Mouse (Mus musculus): ENCODE results near the gene Kctd14. TPM values are rescaled to one million over a fixed set of nuclear protein-coding genes. Genes with fewer than 3 reads are reported as not detected.

Gene Kctd14
- polyA plus RNA-seq, 1 experiment from 2014 or later, result 3.0 TPM

GRCm38 (mm10) chr7:97452196-97452595, 1.1 kb downstream of the Kctd14 start:
- H3K27ac ChIP-seq (replicated peaks; ENCODE audit: low read depth, low read length), result no peak overlapping the region; the same call in 1 of the 2 replicates
- H3K4me3 ChIP-seq (ENCODE audit: low read depth, low read length), result no peak overlapping the region
- ATAC-seq (ENCODE audit: low read depth), result peak; percentile 41; the same call in 1 of the 2 replicates
- no peak overlapping the region for H3K9ac ChIP-seq (ENCODE audit: low read depth, low read length)
- peaks cover 10% of the 10 kb centered on the region; the same call in 1 of the 2 replicates for H3K4me1 ChIP-seq (ENCODE audit: control insufficient read depth, insufficient read depth, low read length)
- peaks cover 6% of the 10 kb centered on the region; the same call in 1 of the 2 replicates for H3K9me3 ChIP-seq (ENCODE audit: control insufficient read depth, low read length)
- DNase-seq (ENCODE audit: low spot score), result peak; percentile 27
- H3K4me2 ChIP-seq (ENCODE audit: low read depth, low read length), result no peak overlapping the region
- no peaks in the 10 kb centered on the region for H3K36me3 ChIP-seq (ENCODE audit: control insufficient read depth, insufficient read depth, low read length)
- no peaks in the 10 kb centered on the region for H3K27me3 ChIP-seq (replicated peaks; ENCODE audit: control insufficient read depth, insufficient read depth, low read length)
- 68% methylated on average over 6 of the region's 6 CpGs for WGBS

GRCm38 (mm10) chr7:97453141-97453921, 2.2 kb downstream of the Kctd14 start:
- peak overlapping the region; percentile 17; the same call in 1 of the 2 replicates for H3K27ac ChIP-seq (replicated peaks; ENCODE audit: low read depth, low read length)

GRCm38 (mm10) chr7:97454795-97455194, 3.7 kb downstream of the Kctd14 start:
- WGBS, result 93% methylated on average over 10 of the region's 10 CpGs
- DNase-seq (ENCODE audit: low spot score), result no peak

More at GRCm38 (mm10) chr7:97453141-97453921, 2.2 kb downstream of the Kctd14 start:
- H3K4me1 ChIP-seq (ENCODE audit: control insufficient read depth, insufficient read depth, low read length), result peaks cover 9% of the 10 kb centered on the region; the same call in 1 of the 2 replicates
- ATAC-seq (ENCODE audit: low read depth) (peak; percentile 71), DNase-seq (ENCODE audit: low spot score) (peak; percentile 51)
- peak overlapping the region; percentile 66 for H3K9ac ChIP-seq (ENCODE audit: low read depth, low read length)
- H3K4me2 ChIP-seq (ENCODE audit: low read depth, low read length), result peak overlapping the region; percentile 90
- H3K9me3 ChIP-seq (ENCODE audit: control insufficient read depth, low read length), result peaks cover 6% of the 10 kb centered on the region; the same call in 1 of the 2 replicates
- 8% methylated on average over 25 of the region's 27 CpGs for WGBS
- no peaks in the 10 kb centered on the region for H3K36me3 ChIP-seq (ENCODE audit: control insufficient read depth, insufficient read depth, low read length)
- H3K27me3 ChIP-seq (replicated peaks; ENCODE audit: control insufficient read depth, insufficient read depth, low read length), result no peaks in the 10 kb centered on the region
- H3K4me3 ChIP-seq (ENCODE audit: low read depth, low read length), result peak overlapping the region; percentile 46

GRCm38 (mm10) chr7:97455577-97455976, 4.5 kb downstream of the Kctd14 start:
- H3K9me3 ChIP-seq (ENCODE audit: control insufficient read depth, low read length), result 0 out of 2 replicates have a peak, but pooled peaks cover 5% of the 10 kb centered on the region
- no peak overlapping the region for H3K4me3 ChIP-seq (ENCODE audit: low read depth, low read length)
- no peak overlapping the region for H3K9ac ChIP-seq (ENCODE audit: low read depth, low read length)
- no peak for ATAC-seq (ENCODE audit: low read depth)
- no peaks in the 10 kb centered on the region for H3K36me3 ChIP-seq (ENCODE audit: control insufficient read depth, insufficient read depth, low read length)
- no peaks in the 10 kb centered on the region for H3K27me3 ChIP-seq (replicated peaks; ENCODE audit: control insufficient read depth, insufficient read depth, low read length)
- H3K27ac ChIP-seq (replicated peaks; ENCODE audit: low read depth, low read length), result no peak overlapping the region
- no peak for DNase-seq (ENCODE audit: low spot score)
- H3K4me1 ChIP-seq (ENCODE audit: control insufficient read depth, insufficient read depth, low read length), result peaks cover 9% of the 10 kb centered on the region; the same call in 1 of the 2 replicates
- WGBS, result 63% methylated on average over 3 of the region's 3 CpGs
- H3K4me2 ChIP-seq (ENCODE audit: low read depth, low read length), result no peak overlapping the region

More at GRCm38 (mm10) chr7:97454795-97455194, 3.7 kb downstream of the Kctd14 start:
- Histone ChIP-seq H3K36me3 (ENCODE audit: control insufficient read depth, insufficient read depth, low read length) (no peaks in the 10 kb centered on the region), H3K9ac (ENCODE audit: low read depth, low read length) (no peak overlapping the region), H3K4me1 (ENCODE audit: control insufficient read depth, insufficient read depth, low read length) (peaks cover 9% of the 10 kb centered on the region; the same call in 1 of the 2 replicates), H3K27me3 (replicated peaks; ENCODE audit: control insufficient read depth, insufficient read depth, low read length) (no peaks in the 10 kb centered on the region), H3K27ac (replicated peaks; ENCODE audit: low read depth, low read length) (no peak overlapping the region), H3K4me3 (ENCODE audit: low read depth, low read length) (no peak overlapping the region), H3K4me2 (ENCODE audit: low read depth, low read length) (no peak overlapping the region), H3K9me3 (ENCODE audit: control insufficient read depth, low read length) (0 out of 2 replicates have a peak, but pooled peaks cover under 1% of the 10 kb centered on the region)
- no peak for ATAC-seq (ENCODE audit: low read depth)

- H3K4me2 ChIP-seq (ENCODE audit: low read depth, low read length), result no peak overlapping the region
- no peaks in the 10 kb centered on the region for H3K36me3 ChIP-seq (ENCODE audit: control insufficient read depth, insufficient read depth, low read length)
- H3K27me3 ChIP-seq (replicated peaks; ENCODE audit: control insufficient read depth, insufficient read depth, low read length), result no peaks in the 10 kb centered on the region
- no peak overlapping the region for H3K4me3 ChIP-seq (ENCODE audit: low read depth, low read length)
- H3K9ac ChIP-seq (ENCODE audit: low read depth, low read length), result no peak overlapping the region
- no peak overlapping the region for H3K27ac ChIP-seq (replicated peaks; ENCODE audit: low read depth, low read length)
- 80% methylated on average over 5 of the region's 5 CpGs for WGBS
- 0 out of 2 replicates have a peak, but pooled peaks cover 1% of the 10 kb centered on the region for H3K9me3 ChIP-seq (ENCODE audit: control insufficient read depth, low read length)
- DNase-seq (ENCODE audit: low spot score) (no peak), ATAC-seq (ENCODE audit: low read depth) (no peak)
- no peaks in the 10 kb centered on the region for H3K4me1 ChIP-seq (ENCODE audit: control insufficient read depth, insufficient read depth, low read length)
Measured at GRCm38 (mm10) chr7:97473001-97473400, 21.9 kb downstream of the Kctd14 start.

GRCm38 (mm10) chr7:97479349-97479748, 28.2 kb downstream of the Kctd14 start:
- Histone ChIP-seq H3K4me3 (ENCODE audit: low read depth, low read length) (no peak overlapping the region), H3K9me3 (ENCODE audit: control insufficient read depth, low read length) (no peaks in the 10 kb centered on the region), H3K9ac (ENCODE audit: low read depth, low read length) (no peak overlapping the region), H3K36me3 (ENCODE audit: control insufficient read depth, insufficient read depth, low read length) (no peaks in the 10 kb centered on the region), H3K27me3 (replicated peaks; ENCODE audit: control insufficient read depth, insufficient read depth, low read length) (no peaks in the 10 kb centered on the region), H3K4me2 (ENCODE audit: low read depth, low read length) (no peak overlapping the region), H3K4me1 (ENCODE audit: control insufficient read depth, insufficient read depth, low read length) (no peaks in the 10 kb centered on the region; the same call in 1 of the 2 replicates), H3K27ac (replicated peaks; ENCODE audit: low read depth, low read length) (no peak overlapping the region)
- WGBS, result 54% methylated on average over 3 of the region's 3 CpGs
- DNase-seq (ENCODE audit: low spot score) (no peak), ATAC-seq (ENCODE audit: low read depth) (no peak)

GRCm38 (mm10) chr7:97480290-97480689, 29.2 kb downstream of the Kctd14 start:
- DNase-seq (ENCODE audit: low spot score), result peak; percentile 3
- Histone ChIP-seq H3K4me1 (ENCODE audit: control insufficient read depth, insufficient read depth, low read length) (no peaks in the 10 kb centered on the region; the same call in 1 of the 2 replicates), H3K27me3 (replicated peaks; ENCODE audit: control insufficient read depth, insufficient read depth, low read length) (no peaks in the 10 kb centered on the region), H3K27ac (replicated peaks; ENCODE audit: low read depth, low read length) (no peak overlapping the region), H3K9ac (ENCODE audit: low read depth, low read length) (peak overlapping the region; percentile 2; the same call in 1 of the 2 replicates), H3K4me2 (ENCODE audit: low read depth, low read length) (peak overlapping the region; percentile 45), H3K4me3 (ENCODE audit: low read depth, low read length) (peak overlapping the region; percentile 68), H3K36me3 (ENCODE audit: control insufficient read depth, insufficient read depth, low read length) (peaks cover 8% of the 10 kb centered on the region), H3K9me3 (ENCODE audit: control insufficient read depth, low read length) (no peaks in the 10 kb centered on the region)
- 17% methylated on average over 3 of the region's 3 CpGs for WGBS
- no peak for ATAC-seq (ENCODE audit: low read depth)

- peak within 1 kb of the TSS; percentile 77 for H3K4me2 ChIP-seq (ENCODE audit: low read depth, low read length)
- ATAC-seq (ENCODE audit: low read depth), result peak; percentile 100
- peak within 1 kb of the TSS; percentile 69 for H3K27ac ChIP-seq (replicated peaks; ENCODE audit: low read depth, low read length)
- H3K9me3 ChIP-seq (ENCODE audit: control insufficient read depth, low read length), result no peaks in the 10 kb centered on the region
- H3K27me3 ChIP-seq (replicated peaks; ENCODE audit: control insufficient read depth, insufficient read depth, low read length), result no peaks in the 10 kb centered on the region
- under 1% methylated on average over 24 of the region's 24 CpGs for WGBS
- peak within 1 kb of the TSS; percentile 73 for H3K9ac ChIP-seq (ENCODE audit: low read depth, low read length)
- peak; percentile 98 for DNase-seq (ENCODE audit: low spot score)
- no peaks in the 10 kb centered on the region; the same call in 1 of the 2 replicates for H3K4me1 ChIP-seq (ENCODE audit: control insufficient read depth, insufficient read depth, low read length)
- H3K4me3 ChIP-seq (ENCODE audit: low read depth, low read length), result peak within 1 kb of the TSS; percentile 68
- H3K36me3 ChIP-seq (ENCODE audit: control insufficient read depth, insufficient read depth, low read length), result peaks cover 14% of the 10 kb centered on the region
Measured at GRCm38 (mm10) chr7:97480821-97481339, 29.8 kb downstream of the Kctd14 start, which contains the start of gene Ints4. Gene Ints4, plus strand, starts transcription at chr7:97480956.
